Mouse (Mus musculus) embryonic facial prominence, embryonic 14.5 days (tissue): ENCODE data around the gene S100a14. TPM values are rescaled to one million over a fixed set of nuclear protein-coding genes. Genes with fewer than 3 reads are reported as not detected.

ENCODE experiments used
- ATAC-seq: fragments of 200-750 bp; cut with Nextera tagmentation; 2 replicates; pipeline ENCODE4 v1.8.0; 2017; ENCODE audit warnings: low read depth, moderate number of reproducible peaks, moderate TSS enrichment
- DNase-seq: peaks from one replicate; pipeline ENCODE4 v3.0.0-alpha.2; 2015; ENCODE audit warnings: low spot score
- H3K27ac ChIP-seq: fragments of 300-500 bp; sonication (generic); replicated peaks from 2 replicates; pipeline ENCODE4 v1.5.1; 2014; ENCODE audit warnings: low read depth, mild to moderate bottlenecking, low read length, moderate library complexity
- H3K27me3 ChIP-seq: fragments of 300-500 bp; sonication (generic); replicated peaks from 2 replicates; pipeline ENCODE4 v1.6.1; 2014; ENCODE audit warnings: low read length; ENCODE audit not compliant: control insufficient read depth, insufficient read depth
- H3K36me3 ChIP-seq: fragments of 300-500 bp; sonication (generic); 2 replicates; pipeline ENCODE4 v1.6.1; 2014; ENCODE audit warnings: low read length, mixed read lengths; ENCODE audit not compliant: control insufficient read depth, insufficient read depth
- H3K4me1 ChIP-seq: fragments of 300-500 bp; sonication (generic); 2 replicates; pipeline ENCODE4 v1.6.1; 2014; ENCODE audit warnings: antibody characterized with exemption, low read length; ENCODE audit not compliant: control insufficient read depth, insufficient read depth
- H3K4me2 ChIP-seq: fragments of 300-500 bp; sonication (generic); 2 replicates; pipeline ENCODE4 v1.6.1; 2014; ENCODE audit warnings: low read depth, mild to moderate bottlenecking, low read length, moderate library complexity, mixed read lengths
- H3K4me3 ChIP-seq: fragments of 300-500 bp; sonication (generic); 2 replicates; pipeline ENCODE4 v1.5.1; 2014; ENCODE audit warnings: low read depth, mild to moderate bottlenecking, low read length
- H3K9ac ChIP-seq: fragments of 300-500 bp; sonication (generic); 2 replicates; pipeline ENCODE4 v1.6.1; 2014; ENCODE audit warnings: low read depth, mild to moderate bottlenecking, low read length, moderate library complexity, mixed read lengths
- H3K9me3 ChIP-seq: fragments of 300-500 bp; sonication (generic); 2 replicates; pipeline ENCODE4 v1.6.1; 2016; ENCODE audit warnings: low read length; ENCODE audit not compliant: control insufficient read depth
- WGBS: fragments of 180-500 bp; shearing (Covaris S2); extraction: QIAGEN DNeasy Blood & Tissue Kit; methylation state at CpG from one replicate; pipeline ENCODE4 v1.1.7; 2014; 5-methylcytosine and 5-hydroxymethylcytosine counted together
- polyA plus RNA-seq: library from polyadenylated mRNA; unstranded; fragments of >200 nt; fragmentation: Nextera tagmentation; extraction: Ambion mirVana; gene quantifications from 2 replicates; pipeline ENCODE4 v1.2.1, GENCODE M21; 2014

The S100a14 gene
- polyA plus RNA-seq, 1 experiment from 2014 or later, result 21.5 TPM

- Histone ChIP-seq H3K4me1 (no peaks in the 10 kb centered on the region), H3K36me3 (no peaks in the 10 kb centered on the region), H3K27me3 (no peaks in the 10 kb centered on the region), H3K4me2 (no peak overlapping the region), H3K9me3 (no peaks in the 10 kb centered on the region), H3K27ac (no peak overlapping the region), H3K9ac (no peak overlapping the region), H3K4me3 (no peak overlapping the region)
- WGBS, result 56% methylated on average over 5 of the region's 5 CpGs
- ATAC-seq, result peak; percentile 30; the same call in 1 of the 2 replicates
- peak; percentile 65 for DNase-seq
Measured at GRCm38 (mm10) chr3:90555954-90556353, 29.3 kb downstream of the S100a14 start.

GRCm38 (mm10) chr3:90560008-90560628 lies 33.5 kb downstream of the S100a14 start, which contains the start of gene S100a3:
Gene S100a3 (plus strand): TSS chr3:90560578.
- Histone ChIP-seq H3K27me3 (no peaks in the 10 kb centered on the region), H3K9me3 (no peaks in the 10 kb centered on the region), H3K4me1 (no peaks in the 10 kb centered on the region), H3K27ac (no peak within 1 kb of the TSS), H3K9ac (no peak within 1 kb of the TSS), H3K4me2 (no peak within 1 kb of the TSS), H3K36me3 (no peaks in the 10 kb centered on the region), H3K4me3 (no peak within 1 kb of the TSS)
- DNase-seq (peak; percentile 62), ATAC-seq (peak; percentile 72; the same call in 1 of the 2 replicates)
- 62% methylated on average over 6 of the region's 6 CpGs for WGBS

GRCm38 (mm10) chr3:90574691-90575090 lies 48.0 kb downstream of the S100a14 start:
- WGBS, result 87% methylated on average over 5 of the region's 5 CpGs
- Histone ChIP-seq H3K9ac (no peak overlapping the region), H3K4me3 (no peak overlapping the region), H3K4me1 (peaks cover 5% of the 10 kb centered on the region), H3K9me3 (no peaks in the 10 kb centered on the region), H3K36me3 (no peaks in the 10 kb centered on the region), H3K4me2 (no peak overlapping the region), H3K27ac (no peak overlapping the region), H3K27me3 (no peaks in the 10 kb centered on the region)
- DNase-seq, result no peak
- no peak for ATAC-seq

- H3K27ac ChIP-seq, result no peak overlapping the region
- 76% methylated on average over 3 of the region's 3 CpGs for WGBS
- H3K36me3 ChIP-seq, result no peaks in the 10 kb centered on the region
- no peak overlapping the region for H3K4me3 ChIP-seq
- no peaks in the 10 kb centered on the region for H3K9me3 ChIP-seq
- no peak overlapping the region for H3K9ac ChIP-seq
- peaks cover 5% of the 10 kb centered on the region for H3K4me1 ChIP-seq
- no peaks in the 10 kb centered on the region for H3K27me3 ChIP-seq
- ATAC-seq, result no peak
- DNase-seq, result no peak
- H3K4me2 ChIP-seq, result no peak overlapping the region
Measured at GRCm38 (mm10) chr3:90575320-90575719, 48.7 kb downstream of the S100a14 start.

- Histone ChIP-seq H3K9ac (no peak overlapping the region), H3K27me3 (no peaks in the 10 kb centered on the region), H3K9me3 (no peaks in the 10 kb centered on the region), H3K4me2 (no peak overlapping the region), H3K4me1 (peaks cover 5% of the 10 kb centered on the region), H3K27ac (no peak overlapping the region), H3K36me3 (no peaks in the 10 kb centered on the region), H3K4me3 (no peak overlapping the region)
- 63% methylated on average over 10 of the region's 10 CpGs for WGBS
- ATAC-seq (no peak), DNase-seq (no peak)
Measured at GRCm38 (mm10) chr3:90576351-90577001, 49.8 kb downstream of the S100a14 start.

Other genes starting within 250 kb of the S100a14 start
- 13.2 and 13.4 TPM in 2 replicates for gene Gatad2b, start 233.7 kb upstream of the S100a14 start, polyA plus RNA-seq
- gene Slc27a3, start 136.9 kb upstream of the S100a14 start, polyA plus RNA-seq, result 24.3 and 26.2 TPM in 2 replicates
- 26.0 and 31.8 TPM in 2 replicates for gene Ints3, start 93.2 kb upstream of the S100a14 start, polyA plus RNA-seq
- 6.7 and 8.2 TPM in 2 replicates for gene Npr1, start 61.0 kb upstream of the S100a14 start, polyA plus RNA-seq
- gene Ilf2, start 50.7 kb upstream of the S100a14 start, polyA plus RNA-seq, result 137 and 166 TPM in 2 replicates
- gene Snapin, start 35.8 kb upstream of the S100a14 start, polyA plus RNA-seq, result 79.6 and 89.9 TPM in 2 replicates
- gene Chtop, start 17.4 kb upstream of the S100a14 start, polyA plus RNA-seq, result 92.1 and 98.4 TPM in 2 replicates
- 37.2 and 49.6 TPM in 2 replicates for gene S100a1, start 12.5 kb upstream of the S100a14 start, polyA plus RNA-seq
- gene S100a13, start 12.4 kb upstream of the S100a14 start, polyA plus RNA-seq, result 40.8 and 45.8 TPM in 2 replicates
- 182 and 201 TPM in 2 replicates for gene S100a16, start 10.4 kb downstream of the S100a14 start, polyA plus RNA-seq
- gene S100a3, start 33.7 kb downstream of the S100a14 start, polyA plus RNA-seq, result 5.2 and 7.9 TPM in 2 replicates
- not detected in 2 replicates for gene S100a2, start 63.4 kb downstream of the S100a14 start, polyA plus RNA-seq
- gene Gm42674, start 75.0 kb downstream of the S100a14 start, polyA plus RNA-seq, result not detected in 2 replicates
- 16.8 and 22.9 TPM in 2 replicates for gene S100a4, start 76.9 kb downstream of the S100a14 start, polyA plus RNA-seq
- gene S100a5, start 81.7 kb downstream of the S100a14 start, polyA plus RNA-seq, result 1.6 TPM in 1 of 2 replicates, not detected in the other
- 190 and 334 TPM in 2 replicates for gene S100a6, start 86.0 kb downstream of the S100a14 start, polyA plus RNA-seq
- 0.84 TPM in 1 of 2 replicates, not detected in the other for gene S100a7a, start 127.2 kb downstream of the S100a14 start, polyA plus RNA-seq
- 46.0 and 58.1 TPM in 2 replicates for gene S100a8, start 142.1 kb downstream of the S100a14 start, polyA plus RNA-seq
- gene S100a9, start 168.9 kb downstream of the S100a14 start, polyA plus RNA-seq, result 30.1 and 39.1 TPM in 2 replicates
- gene Pglyrp4, start 200.1 kb downstream of the S100a14 start, polyA plus RNA-seq, result 0.13 and 0.22 TPM in 2 replicates